ENCODE assay signal across 9 mouse cellular contexts in genomic region chr6:86157253-86158234, GRCm38 (mm10). TPM values are rescaled to one million over a fixed set of nuclear protein-coding genes. Genes with fewer than 3 reads are reported as not detected.
DNase-seq lines count a peak whose midpoint lies in the region; ATAC-seq and TF ChIP-seq lines count a peak whose summit lies in the region.
"Had no signal": no experiment of that assay in that cellular context is flagged by ENCODE, and none has a peak within 500 bp of the region (broad histone marks: within the 10 kb centered on the region; RNA-seq: fewer than 3 reads in every experiment).

No protein-coding gene starts in this region.

- no peak overlapping the region for H3K9ac ChIP-seq in midbrain, postnatal 0 days (replicated peaks; ENCODE audit: low read length, poor library complexity, severe bottlenecking)
- no peak overlapping the region for H3K9ac ChIP-seq in midbrain, embryonic 11.5 days (ENCODE audit: low read length)
- H3K9ac ChIP-seq: neural tube, embryonic 12.5 days had no signal

- no peak for TF ChIP-seq CTCF in cerebellum, adult 2 months (IDR thresholded peaks at IDR 0.05; ENCODE audit: borderline replicate concordance, insufficient read depth, low read depth, low read length)
- TF ChIP-seq CTCF in midbrain, postnatal 0 days (IDR thresholded peaks at IDR 0.05): peak; percentile 36

- H3K4me3 ChIP-seq in cerebellum, adult 2 months (replicated peaks; ENCODE audit: insufficient read depth, low read depth, low read length): no peak overlapping the region
- H3K4me3 ChIP-seq in midbrain, postnatal 0 days (ENCODE audit: low read depth, low read length): no peak overlapping the region
- no peak overlapping the region for H3K4me3 ChIP-seq in midbrain, embryonic 11.5 days (ENCODE audit: low read depth, low read length)
- H3K4me3 ChIP-seq: neural tube, embryonic 12.5 days had no signal

- WGBS in cerebellum, adult 2 months: 37% methylated on average over 17 of the region's 17 CpGs
- WGBS in midbrain, postnatal 0 days: 75% methylated on average over 17 of the region's 17 CpGs
- WGBS in midbrain, embryonic 11.5 days: 80% methylated on average over 17 of the region's 17 CpGs

- H3K4me1 ChIP-seq in cerebellum, adult 2 months (ENCODE audit: control insufficient read depth, insufficient read depth, low read length): 0 out of 2 replicates have a peak, but pooled peaks cover 5% of the 10 kb centered on the region
- no peaks in the 10 kb centered on the region for H3K4me1 ChIP-seq in midbrain, postnatal 0 days (ENCODE audit: insufficient read depth, low read length)
- no peaks in the 10 kb centered on the region for H3K4me1 ChIP-seq in midbrain, embryonic 11.5 days (ENCODE audit: control insufficient read depth, insufficient read depth, low read length)
- H3K4me1 ChIP-seq: neural tube, embryonic 12.5 days had no signal

- H3K4me2 ChIP-seq in midbrain, postnatal 0 days (ENCODE audit: low read depth, low read length, poor library complexity, severe bottlenecking): no peak overlapping the region
- no peak overlapping the region for H3K4me2 ChIP-seq in midbrain, embryonic 11.5 days
- H3K4me2 ChIP-seq: neural tube, embryonic 12.5 days had no signal

- no peaks in the 10 kb centered on the region for H3K9me3 ChIP-seq in midbrain, postnatal 0 days (ENCODE audit: low read length)
- H3K9me3 ChIP-seq in midbrain, embryonic 11.5 days (ENCODE audit: control insufficient read depth, low read length): no peaks in the 10 kb centered on the region
- H3K9me3 ChIP-seq: neural tube, embryonic 12.5 days had no signal

- TF ChIP-seq POLR2A in cerebellum, adult 2 months (IDR thresholded peaks at IDR 0.05; ENCODE audit: borderline replicate concordance, insufficient read depth, low read length): no peak

- no peaks in the 10 kb centered on the region; the same call in 1 of the 2 replicates for H3K27me3 ChIP-seq in cerebellum, adult 2 months (ENCODE audit: control insufficient read depth, insufficient read depth, low read length)
- no peaks in the 10 kb centered on the region for H3K27me3 ChIP-seq in midbrain, postnatal 0 days (ENCODE audit: insufficient read depth, low read length)
- no peaks in the 10 kb centered on the region for H3K27me3 ChIP-seq in midbrain, embryonic 11.5 days (ENCODE audit: control insufficient read depth, insufficient read depth, low read length)
- H3K27me3 ChIP-seq: neural tube, embryonic 12.5 days had no signal

- ATAC-seq in midbrain, postnatal 0 days (ENCODE audit: low FRiP score): no peak
- no peak for ATAC-seq in midbrain, embryonic 11.5 days (ENCODE audit: low FRiP score)
- ATAC-seq in erythroid progenitor cell, adult 5-6 weeks (replicated peaks; ENCODE audit: low FRiP score, poor library complexity, severe bottlenecking): no peak
- no peak for ATAC-seq in megakaryocyte, adult 5-6 weeks (ENCODE audit: poor library complexity, severe bottlenecking)

- H3K27ac ChIP-seq in cerebellum, adult 2 months (ENCODE audit: insufficient read depth, low read length): no peak overlapping the region
- no peak overlapping the region for H3K27ac ChIP-seq in midbrain, postnatal 0 days (ENCODE audit: low read depth, low read length)
- H3K27ac ChIP-seq in midbrain, embryonic 11.5 days (ENCODE audit: low read depth, low read length): no peak overlapping the region
- H3K27ac ChIP-seq: neural tube, embryonic 12.5 days had no signal

- peak; percentile 13 to 14 for DNase-seq in cerebellum, adult 2 months
- DNase-seq in cerebellum, adult 18-20 months: no peak
- peak; percentile 68 for DNase-seq in midbrain, postnatal 0 days (ENCODE audit: low spot score)
- no peak for DNase-seq in midbrain, embryonic 11.5 days (ENCODE audit: low spot score, missing footprints)
- DNase-seq in kidney, adult 18-20 months: peak; percentile 36
- peak; percentile 36 for DNase-seq in ovary, postnatal 14 days (ENCODE audit: low spot score)

- no peaks in the 10 kb centered on the region for H3K36me3 ChIP-seq in midbrain, postnatal 0 days (ENCODE audit: insufficient read depth, low read length)
- H3K36me3 ChIP-seq in midbrain, embryonic 11.5 days (ENCODE audit: control insufficient read depth, insufficient read depth, low read length): no peaks in the 10 kb centered on the region
- H3K36me3 ChIP-seq: neural tube, embryonic 12.5 days had no signal

RNA-seq across cellular contexts. Expression of gene Tgfa, which starts 37.5 kb away (rescaled TPM):
- 13.9 and 16.1 TPM in 2 replicates for polyA plus RNA-seq in cerebellum, adult 2 months (2012; rRNA removed)
- 32.1 and 37.1 TPM in 2 replicates for total RNA-seq in midbrain, postnatal 0 days (2014; rRNA removed)
- polyA plus RNA-seq in midbrain, postnatal 0 days (2015; fragmentation: Nextera tagmentation; extraction: Ambion mirVana): 15.3 and 16.8 TPM in 2 replicates
- polyA plus RNA-seq in midbrain, embryonic 11.5 days (2014; fragmentation: Nextera tagmentation; extraction: Ambion mirVana): 1.4 and 1.7 TPM in 2 replicates
- not detected in 2 replicates for total RNA-seq in erythroid progenitor cell, adult 5-6 weeks (2015; ENCODE audit: low replicate concordance)
- total RNA-seq in erythroid progenitor cell, adult 5-6 weeks (2017; ENCODE audit: low replicate concordance): not detected in 2 replicates
- not detected in 2 replicates for total RNA-seq in megakaryocyte, adult 5-6 weeks (2015)
- not detected in 2 replicates for total RNA-seq in megakaryocyte, adult 5-6 weeks (2017)

Comparison
In these comparisons a context has a peak if more than half of its experiments do, and no peak if none do; other contexts are left out.
1. DNase-seq: peak in cerebellum, adult 2 months (2 of 2), midbrain, postnatal 0 days (single experiment), kidney, adult 18-20 months (single experiment) and ovary, postnatal 14 days (single experiment); none in cerebellum, adult 18-20 months (0 of 2) and midbrain, embryonic 11.5 days (single experiment).
2. RNA of gene Tgfa, which starts 37.5 kb away (total RNA-seq): 32.1 to 37.1 TPM in midbrain, postnatal 0 days; not detected in erythroid progenitor cell, adult 5-6 weeks and not detected in megakaryocyte, adult 5-6 weeks; every median in the first group is over 10 times any median in the second.